Mouse (Mus musculus): ENCODE measurements at regions not wholly inside any gene's neighbourhood (a gene's known extent, or its start where the extent isn't known, plus 50 kb on each side); places are given as distances from the start of the nearest gene placed in this dataset.

GRCm38 (mm10) chr15:69552062-69552628 lies 3051.4 kb upstream of the Lrrc6 start:
- in situ Hi-C loops (cut with MboI; ENCODE audit: low pct_ligation_motif_present, low pct_unique_long_range_greater_than_20kb, low sequenced_read_pairs) (no loop called here), dilution Hi-C loops (cut with MboI; ENCODE audit: extremely low pct_ligation_motif_present, extremely low pct_unique_long_range_greater_than_20kb, low sequenced_read_pairs) (no loop called here)
- H3K27me3 ChIP-seq (replicated peaks), result no peaks in the 10 kb centered on the region
- TF ChIP-seq POLR2A (IDR thresholded peaks at IDR 0.05; ENCODE audit: low read depth, low read length), result no peak
- TF ChIP-seq UBTF (IDR thresholded peaks at IDR 0.05; ENCODE audit: low read depth, low read length), result no peak
- no peak for TF ChIP-seq CHD2 (IDR thresholded peaks at IDR 0.05; ENCODE audit: low read length)
- no peak for TF ChIP-seq EP300 (IDR thresholded peaks at IDR 0.05; ENCODE audit: low read length)
- TF ChIP-seq MAZ (IDR thresholded peaks at IDR 0.05; ENCODE audit: low read depth, low read length), result no peak
- no peak for TF ChIP-seq MAX (IDR thresholded peaks at IDR 0.05; ENCODE audit: low read length)
- no peak for TF ChIP-seq CHD1 (IDR thresholded peaks at IDR 0.05; ENCODE audit: low read depth, low read length)
- TF ChIP-seq TCF12 (IDR thresholded peaks at IDR 0.05; ENCODE audit: low read depth, low read length), result no peak
- TF ChIP-seq JUND (conservative IDR thresholded peaks at IDR 0.05; ENCODE audit: low read depth, low read length), result no peak
- TF ChIP-seq NELFE (IDR thresholded peaks at IDR 0.05; ENCODE audit: low read depth, low read length), result no peak
- TF ChIP-seq JUN (IDR thresholded peaks at IDR 0.05; ENCODE audit: insufficient read depth, low read depth, low read length), result no peak
- no peak for TF ChIP-seq IRF4 (IDR thresholded peaks at IDR 0.05; ENCODE audit: low read depth, low read length)
- TF ChIP-seq USF2 (conservative IDR thresholded peaks at IDR 0.05; ENCODE audit: low read depth, low read length), result no peak
- TF ChIP-seq USF1 (IDR thresholded peaks at IDR 0.05; ENCODE audit: low read depth, low read length), result no peak
- TF ChIP-seq BHLHE40 (IDR thresholded peaks at IDR 0.05; ENCODE audit: low read depth, low read length), result no peak
- TF ChIP-seq HCFC1 (IDR thresholded peaks at IDR 0.05; ENCODE audit: low read depth, low read length), result no peak
- no peak for TF ChIP-seq CTCF (conservative IDR thresholded peaks at IDR 0.05 in 1 of 2, IDR thresholded peaks at IDR 0.05 in 1 of 2; ENCODE audit: low read depth in 2 of 2, low read length in 2 of 2)
- no peak for TF ChIP-seq E2F4 (IDR thresholded peaks at IDR 0.05; ENCODE audit: insufficient replicate concordance, low read depth, low read length)
- no peak for TF ChIP-seq ELF1 (IDR thresholded peaks at IDR 0.05; ENCODE audit: low read depth, low read length)
- peaks cover 38% of the 10 kb centered on the region for H3K9me3 ChIP-seq (replicated peaks; ENCODE audit: low read length)
- DNase-seq (ENCODE audit: extremely low read depth), result no peak
- H3K9ac ChIP-seq (ENCODE audit: insufficient read depth, low read depth), result no peak overlapping the region
- H3K4me1 ChIP-seq (ENCODE audit: control insufficient read depth in 1 of 2, insufficient read depth in 2 of 2), result no peaks in the 10 kb centered on the region
- H3K4me2 ChIP-seq (ENCODE audit: insufficient read depth, low read depth, poor library complexity, severe bottlenecking), result no peak overlapping the region
- H3K79me2 ChIP-seq (replicated peaks; ENCODE audit: control insufficient read depth, extremely low read depth, insufficient read depth, poor library complexity, severe bottlenecking), result no peaks in the 10 kb centered on the region
- H3K36me3 ChIP-seq (replicated peaks in 1 of 2; ENCODE audit: control insufficient read depth in 1 of 2, insufficient read depth in 1 of 2, low read length in 1 of 2), result no peaks in the 10 kb centered on the region
- H3K27ac ChIP-seq (ENCODE audit: insufficient read depth, low read depth), result no peak overlapping the region
- no peak overlapping the region for H3K4me3 ChIP-seq (replicated peaks in 1 of 3; ENCODE audit: low read depth in 2 of 3, low read length in 2 of 3, poor library complexity in 1 of 3)

DNA sequence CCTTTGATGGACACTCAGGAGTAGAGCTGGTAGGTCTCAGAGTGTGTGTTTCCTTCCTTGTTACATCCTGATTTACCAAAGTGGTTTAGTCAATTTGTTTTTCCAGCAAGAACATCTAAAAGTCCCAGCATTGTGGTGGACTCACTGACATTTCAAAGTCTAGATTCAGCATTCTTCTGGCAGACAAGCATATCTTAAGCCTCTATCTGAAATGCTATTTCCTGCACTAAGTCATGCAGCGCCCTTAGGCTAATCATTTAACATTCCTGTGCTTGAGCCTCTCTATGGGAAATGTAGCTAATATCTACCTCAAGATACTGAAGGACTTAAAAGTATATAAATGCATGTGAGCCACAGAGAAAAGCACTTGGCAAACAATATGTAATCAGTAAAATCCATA lies 3050.3 kb upstream of the Lrrc6 start:
- Histone ChIP-seq H3K27ac (ENCODE audit: insufficient read depth, low read depth) (no peak overlapping the region), H3K36me3 (replicated peaks in 1 of 2; ENCODE audit: control insufficient read depth in 1 of 2, insufficient read depth in 1 of 2, low read length in 1 of 2) (no peaks in the 10 kb centered on the region), H3K9ac (ENCODE audit: insufficient read depth, low read depth) (no peak overlapping the region), H3K79me2 (replicated peaks; ENCODE audit: control insufficient read depth, extremely low read depth, insufficient read depth, poor library complexity, severe bottlenecking) (no peaks in the 10 kb centered on the region), H3K9me3 (replicated peaks; ENCODE audit: low read length) (peaks cover 37% of the 10 kb centered on the region), H3K4me2 (ENCODE audit: insufficient read depth, low read depth, poor library complexity, severe bottlenecking) (no peak overlapping the region), H3K27me3 (replicated peaks) (no peaks in the 10 kb centered on the region), H3K4me3 (replicated peaks in 1 of 3; ENCODE audit: low read depth in 2 of 3, low read length in 2 of 3, poor library complexity in 1 of 3) (no peak overlapping the region), H3K4me1 (ENCODE audit: control insufficient read depth in 1 of 2, insufficient read depth in 2 of 2) (no peaks in the 10 kb centered on the region)
- TF ChIP-seq JUND (conservative IDR thresholded peaks at IDR 0.05; ENCODE audit: low read depth, low read length) (no peak), NRF1 (IDR thresholded peaks at IDR 0.05; ENCODE audit: low read depth, low read length) (no peak), KAT2A (IDR thresholded peaks at IDR 0.05; ENCODE audit: insufficient replicate concordance, low read length) (no peak), GABPA (IDR thresholded peaks at IDR 0.05; ENCODE audit: insufficient replicate concordance, low read depth, low read length) (no peak), TBP (conservative IDR thresholded peaks at IDR 0.05; ENCODE audit: low read depth, low read length) (no peak), POLR2AphosphoS2 (IDR thresholded peaks at IDR 0.05; ENCODE audit: low read depth, low read length) (no peak), ZKSCAN1 (IDR thresholded peaks at IDR 0.05; ENCODE audit: borderline replicate concordance, low read depth, low read length) (no peak), EP300 (IDR thresholded peaks at IDR 0.05; ENCODE audit: low read length) (no peak), PAX5 (IDR thresholded peaks at IDR 0.05; ENCODE audit: low read length) (no peak), ZNF384 (IDR thresholded peaks at IDR 0.05; ENCODE audit: low read depth, low read length) (no peak), E2F4 (IDR thresholded peaks at IDR 0.05; ENCODE audit: insufficient replicate concordance, low read depth, low read length) (no peak), ZC3H11A (IDR thresholded peaks at IDR 0.05; ENCODE audit: low read depth, low read length) (no peak), CHD1 (IDR thresholded peaks at IDR 0.05; ENCODE audit: low read depth, low read length) (no peak), HCFC1 (IDR thresholded peaks at IDR 0.05; ENCODE audit: low read depth, low read length) (no peak), ETS1 (conservative IDR thresholded peaks at IDR 0.05; ENCODE audit: low read depth, low read length) (no peak), BHLHE40 (IDR thresholded peaks at IDR 0.05; ENCODE audit: low read depth, low read length) (no peak)
- dilution Hi-C loops (cut with MboI; ENCODE audit: extremely low pct_ligation_motif_present, extremely low pct_unique_long_range_greater_than_20kb, low sequenced_read_pairs), result no loop called here
- DNase-seq (ENCODE audit: extremely low read depth), result no peak
- in situ Hi-C loops (cut with MboI; ENCODE audit: low pct_ligation_motif_present, low pct_unique_long_range_greater_than_20kb, low sequenced_read_pairs), result no loop called here
